Mouse (Mus musculus) hindbrain, embryonic 14.5 days (tissue): ENCODE data around the gene Mical2. TPM values are rescaled to one million over a fixed set of nuclear protein-coding genes. Genes with fewer than 3 reads are reported as not detected.

ENCODE experiments used
- ATAC-seq: fragments of 200-750 bp; cut with Nextera tagmentation; 2 replicates; pipeline ENCODE4 v1.8.0; 2017; ENCODE audit warnings: moderate number of reproducible peaks, mild to moderate bottlenecking, moderate TSS enrichment, moderate library complexity; ENCODE audit not compliant: low FRiP score
- DNase-seq: peaks from one replicate; pipeline ENCODE4 v3.0.0-alpha.2; 2015; ENCODE audit warnings: low spot score
- H3K27ac ChIP-seq: fragments of 300-500 bp; sonication (generic); 2 replicates; pipeline ENCODE4 v1.5.1; 2014; ENCODE audit warnings: mild to moderate bottlenecking, moderate library complexity
- H3K27me3 ChIP-seq: fragments of 300-500 bp; sonication (generic); 2 replicates; pipeline ENCODE4 v1.6.1; 2014; ENCODE audit warnings: mild to moderate bottlenecking, low read length, mixed read lengths; ENCODE audit not compliant: control insufficient read depth, insufficient read depth
- H3K36me3 ChIP-seq: fragments of 300-500 bp; sonication (generic); replicated peaks from 2 replicates; pipeline ENCODE4 v1.6.1; 2014; ENCODE audit not compliant: control insufficient read depth, insufficient read depth
- H3K4me1 ChIP-seq: fragments of 300-500 bp; sonication (generic); replicated peaks from 2 replicates; pipeline ENCODE4 v1.6.1; 2014; ENCODE audit warnings: antibody characterized with exemption, low read length, mixed read lengths; ENCODE audit not compliant: control insufficient read depth, insufficient read depth
- H3K4me2 ChIP-seq: fragments of 300-500 bp; sonication (generic); replicated peaks from 2 replicates; pipeline ENCODE4 v1.6.1; 2014; ENCODE audit warnings: mild to moderate bottlenecking, moderate library complexity
- H3K4me3 ChIP-seq: fragments of 300-500 bp; sonication (generic); replicated peaks from 2 replicates; pipeline ENCODE4 v1.5.1; 2014; ENCODE audit warnings: mild to moderate bottlenecking, low read length
- H3K9ac ChIP-seq: fragments of 300-500 bp; sonication (generic); 2 replicates; pipeline ENCODE4 v1.6.1; 2014
- H3K9me3 ChIP-seq: fragments of 300-500 bp; sonication (generic); 2 replicates; pipeline ENCODE4 v1.6.1; 2016; ENCODE audit warnings: low read length; ENCODE audit not compliant: control insufficient read depth
- WGBS: fragments of 180-500 bp; shearing (Covaris S2); extraction: QIAGEN DNeasy Blood & Tissue Kit; methylation state at CpG from one replicate; pipeline ENCODE4 v1.1.7; 2014; 5-methylcytosine and 5-hydroxymethylcytosine counted together
- polyA plus RNA-seq: library from polyadenylated mRNA; unstranded; fragments of >200 nt; fragmentation: Nextera tagmentation; extraction: Ambion mirVana; gene quantifications from 2 replicates; pipeline ENCODE4 v1.2.1, GENCODE M21; 2014

Gene Mical2
- polyA plus RNA-seq, 1 experiment from 2014 or later = 4.0 TPM

- H3K36me3 ChIP-seq = no peaks in the 10 kb centered on the region
- ATAC-seq = no peak
- no peaks in the 10 kb centered on the region for H3K4me1 ChIP-seq
- H3K9ac ChIP-seq = no peak overlapping the region
- 94% methylated on average over 5 of the region's 5 CpGs for WGBS
- no peak overlapping the region for H3K27ac ChIP-seq
- H3K27me3 ChIP-seq = no peaks in the 10 kb centered on the region
- H3K4me3 ChIP-seq = no peak overlapping the region
- no peak for DNase-seq
- H3K4me2 ChIP-seq = no peak overlapping the region
- no peaks in the 10 kb centered on the region for H3K9me3 ChIP-seq
Observed at GRCm38 (mm10) chr7:112324577-112324976, 98.9 kb downstream of the Mical2 start.

GRCm38 (mm10) chr7:112326852-112327251, 101.2 kb downstream of the Mical2 start:
- ATAC-seq (no peak), DNase-seq (no peak)
- no peak overlapping the region for H3K4me2 ChIP-seq
- H3K4me1 ChIP-seq = no peaks in the 10 kb centered on the region
- no peaks in the 10 kb centered on the region for H3K36me3 ChIP-seq
- 67% methylated on average over 4 of the region's 4 CpGs for whole genome bisulfite sequencing
- H3K9me3 ChIP-seq = no peaks in the 10 kb centered on the region
- no peaks in the 10 kb centered on the region for H3K27me3 ChIP-seq
- H3K27ac ChIP-seq = no peak overlapping the region
- H3K9ac ChIP-seq = no peak overlapping the region
- no peak overlapping the region for H3K4me3 ChIP-seq

GRCm38 (mm10) chr7:112328969-112329368, 103.3 kb downstream of the Mical2 start:
- WGBS = 14% methylated on average over 1 of the region's 1 CpGs

GRCm38 (mm10) chr7:112329496-112329895, 103.8 kb downstream of the Mical2 start:
- Histone ChIP-seq H3K27me3 (no peaks in the 10 kb centered on the region), H3K9ac (no peak overlapping the region), H3K4me3 (no peak overlapping the region), H3K36me3 (no peaks in the 10 kb centered on the region), H3K4me2 (no peak overlapping the region), H3K27ac (no peak overlapping the region), H3K4me1 (no peaks in the 10 kb centered on the region), H3K9me3 (no peaks in the 10 kb centered on the region)
- DNase-seq = no peak
- no peak for ATAC-seq
- WGBS = 77% methylated on average over 7 of the region's 7 CpGs

More at GRCm38 (mm10) chr7:112328969-112329368, 103.3 kb downstream of the Mical2 start:
- Histone ChIP-seq H3K27ac (no peak overlapping the region), H3K9me3 (no peaks in the 10 kb centered on the region), H3K4me2 (no peak overlapping the region), H3K27me3 (no peaks in the 10 kb centered on the region), H3K4me3 (no peak overlapping the region), H3K4me1 (no peaks in the 10 kb centered on the region), H3K36me3 (no peaks in the 10 kb centered on the region), H3K9ac (no peak overlapping the region)
- DNase-seq (peak; percentile 61), ATAC-seq (no peak)

GRCm38 (mm10) chr7:112330935-112331334, 105.3 kb downstream of the Mical2 start:
- no peaks in the 10 kb centered on the region for H3K36me3 ChIP-seq
- ATAC-seq = no peak
- H3K4me1 ChIP-seq = no peaks in the 10 kb centered on the region
- WGBS = 93% methylated on average over 8 of the region's 8 CpGs
- H3K4me2 ChIP-seq = no peak overlapping the region
- H3K4me3 ChIP-seq = no peak overlapping the region
- no peaks in the 10 kb centered on the region for H3K9me3 ChIP-seq
- no peaks in the 10 kb centered on the region for H3K27me3 ChIP-seq
- H3K9ac ChIP-seq = no peak overlapping the region
- no peak for DNase-seq
- no peak overlapping the region for H3K27ac ChIP-seq

GRCm38 (mm10) chr7:112331804-112332203, 106.1 kb downstream of the Mical2 start:
- DNase-seq = no peak
- Histone ChIP-seq H3K36me3 (no peaks in the 10 kb centered on the region), H3K27me3 (no peaks in the 10 kb centered on the region), H3K9me3 (no peaks in the 10 kb centered on the region), H3K4me3 (no peak overlapping the region), H3K4me1 (no peaks in the 10 kb centered on the region), H3K9ac (no peak overlapping the region), H3K4me2 (no peak overlapping the region), H3K27ac (no peak overlapping the region)
- WGBS = 86% methylated on average over 8 of the region's 8 CpGs
- no peak for ATAC-seq

GRCm38 (mm10) chr7:112332426-112332825, 106.8 kb downstream of the Mical2 start:
- no peaks in the 10 kb centered on the region for H3K9me3 ChIP-seq
- H3K4me3 ChIP-seq = no peak overlapping the region
- no peaks in the 10 kb centered on the region for H3K36me3 ChIP-seq
- no peak overlapping the region for H3K9ac ChIP-seq
- H3K4me2 ChIP-seq = no peak overlapping the region
- H3K4me1 ChIP-seq = no peaks in the 10 kb centered on the region
- H3K27me3 ChIP-seq = no peaks in the 10 kb centered on the region
- no peak for DNase-seq
- WGBS = 82% methylated on average over 5 of the region's 5 CpGs
- no peak overlapping the region for H3K27ac ChIP-seq
- no peak for ATAC-seq

GRCm38 (mm10) chr7:112333404-112333803, 107.7 kb downstream of the Mical2 start:
- DNase-seq (no peak), ATAC-seq (no peak)
- H3K4me2 ChIP-seq = no peak overlapping the region
- H3K4me3 ChIP-seq = no peak overlapping the region
- no peaks in the 10 kb centered on the region for H3K9me3 ChIP-seq
- no peaks in the 10 kb centered on the region for H3K27me3 ChIP-seq
- WGBS = 84% methylated on average over 7 of the region's 7 CpGs
- no peaks in the 10 kb centered on the region for H3K4me1 ChIP-seq
- no peak overlapping the region for H3K9ac ChIP-seq
- no peaks in the 10 kb centered on the region for H3K36me3 ChIP-seq
- no peak overlapping the region for H3K27ac ChIP-seq

GRCm38 (mm10) chr7:112336213-112336631, 110.6 kb downstream of the Mical2 start:
- H3K4me2 ChIP-seq = no peak overlapping the region
- ATAC-seq = peak; percentile 51

GRCm38 (mm10) chr7:112336769-112337168, 111.1 kb downstream of the Mical2 start:
- Histone ChIP-seq H3K4me3 (no peak overlapping the region), H3K27me3 (no peaks in the 10 kb centered on the region), H3K4me1 (no peaks in the 10 kb centered on the region), H3K27ac (peak overlapping the region; percentile 45), H3K4me2 (no peak overlapping the region), H3K36me3 (no peaks in the 10 kb centered on the region), H3K9me3 (no peaks in the 10 kb centered on the region), H3K9ac (no peak overlapping the region)
- no peak for ATAC-seq
- peak; percentile 44 for DNase-seq
- WGBS = 79% methylated on average over 15 of the region's 15 CpGs

More at GRCm38 (mm10) chr7:112336213-112336631, 110.6 kb downstream of the Mical2 start:
- H3K27me3 ChIP-seq = no peaks in the 10 kb centered on the region
- peak; percentile 49 for DNase-seq
- no peaks in the 10 kb centered on the region for H3K4me1 ChIP-seq
- no peaks in the 10 kb centered on the region for H3K9me3 ChIP-seq
- no peak overlapping the region for H3K4me3 ChIP-seq
- H3K36me3 ChIP-seq = no peaks in the 10 kb centered on the region
- H3K9ac ChIP-seq = no peak overlapping the region
- WGBS = 66% methylated on average over 6 of the region's 6 CpGs
- peak overlapping the region; percentile 45 for H3K27ac ChIP-seq
